Mouse (Mus musculus): Measurements from ENCODE around the gene Lamb3.
"Not testable (repeated sequence)": the region's sequence is repeated elsewhere in the genome, so short reads cannot be mapped to it uniquely, and the experiment has no call there.

The Lamb3 gene

DNA sequence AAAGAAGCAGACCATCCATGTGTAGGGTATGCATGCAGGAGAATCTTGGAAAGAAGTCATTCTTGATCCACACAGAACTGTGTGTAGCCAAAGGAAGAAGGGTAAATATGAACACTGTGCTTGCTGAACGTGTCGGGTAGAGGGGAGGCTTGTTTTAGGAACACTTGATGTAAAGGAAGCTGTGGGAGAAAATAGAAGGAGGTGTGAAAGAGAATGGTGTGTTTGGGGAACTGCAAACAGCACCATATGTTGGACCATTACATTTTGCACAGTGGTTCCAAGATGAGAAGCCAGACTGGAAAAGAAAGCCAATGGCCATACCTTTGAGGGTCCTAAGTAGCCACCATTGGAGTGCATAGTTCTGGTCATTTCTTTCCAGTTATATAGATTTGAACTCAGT is 42.5 kb downstream of the Lamb3 start:
- no peak for DNase-seq (ENCODE audit: low read depth)

- no peak for DNase-seq (ENCODE audit: low read depth)
These were observed 43.9 kb downstream of the Lamb3 start for GRCm38 (mm10) chr1:193251386-193251785.

- DNase-seq (ENCODE audit: low read depth) = no peak
These were observed 45.1 kb downstream of the Lamb3 start for GRCm38 (mm10) chr1:193252616-193253015.

GRCm38 (mm10) chr1:193253895-193254294 is 46.4 kb downstream of the Lamb3 start:
- not testable (repeated sequence) for DNase-seq (ENCODE audit: low read depth)

DNA sequence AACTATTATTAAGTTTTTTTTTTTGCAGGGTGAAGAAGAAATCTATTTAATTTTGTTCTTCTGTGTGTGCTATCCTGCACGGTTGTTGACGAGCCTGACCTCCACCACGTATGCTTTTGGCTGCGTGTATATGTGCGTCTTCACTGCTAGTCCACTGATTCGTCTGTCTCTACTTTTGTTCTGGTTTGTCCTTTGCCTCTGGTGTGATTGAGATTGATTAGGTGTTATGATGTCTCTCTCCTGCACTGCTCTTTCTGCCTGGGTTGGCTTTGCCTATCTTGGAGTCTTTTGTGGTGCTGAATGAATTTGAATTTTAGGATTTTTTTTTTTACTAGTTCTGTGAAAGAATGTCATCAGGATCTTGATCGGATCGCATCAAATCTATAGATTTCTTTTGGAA is 47.5 kb downstream of the Lamb3 start:
- no peak for DNase-seq (ENCODE audit: low read depth)

DNA sequence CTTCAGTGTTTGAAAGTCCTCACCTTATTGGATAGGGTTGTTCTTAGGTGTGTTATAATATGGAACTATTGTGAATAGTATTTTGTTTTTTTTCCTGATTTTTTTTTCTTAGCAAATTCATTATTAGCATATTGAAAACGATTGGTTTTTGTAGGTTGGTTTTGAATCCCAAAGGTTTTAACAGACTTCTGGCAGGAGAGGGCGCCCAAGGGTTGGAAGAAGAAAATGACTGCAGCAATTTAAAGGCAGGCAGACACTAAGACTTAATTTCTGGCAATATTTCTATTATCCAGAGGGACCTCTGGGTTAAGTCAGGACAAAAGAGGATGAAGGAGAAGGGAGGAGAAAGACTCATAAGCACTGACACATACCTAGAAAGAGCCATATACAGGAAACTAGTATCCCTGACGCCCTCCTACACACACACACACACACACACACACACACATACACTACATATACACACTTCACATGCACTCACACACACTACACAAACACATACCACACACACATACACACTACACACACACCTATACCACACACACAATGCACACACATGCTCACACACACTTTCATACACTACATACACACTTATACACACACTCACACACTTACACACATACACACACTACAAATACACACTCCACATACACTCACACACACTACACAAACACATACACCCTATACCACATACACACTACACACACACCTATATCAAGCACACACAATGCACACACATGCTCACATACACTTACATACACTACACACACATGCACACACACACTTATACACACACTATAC is 48.2 kb downstream of the Lamb3 start:
- peak; percentile 13 for DNase-seq (ENCODE audit: low read depth)

GRCm38 (mm10) chr1:193256289-193256577 is 48.7 kb downstream of the Lamb3 start:
- DNase-seq (ENCODE audit: low read depth) = no peak

GRCm38 (mm10) chr1:193256621-193257098 is 49.2 kb downstream of the Lamb3 start:
- no peak for DNase-seq (ENCODE audit: low read depth)

DNA sequence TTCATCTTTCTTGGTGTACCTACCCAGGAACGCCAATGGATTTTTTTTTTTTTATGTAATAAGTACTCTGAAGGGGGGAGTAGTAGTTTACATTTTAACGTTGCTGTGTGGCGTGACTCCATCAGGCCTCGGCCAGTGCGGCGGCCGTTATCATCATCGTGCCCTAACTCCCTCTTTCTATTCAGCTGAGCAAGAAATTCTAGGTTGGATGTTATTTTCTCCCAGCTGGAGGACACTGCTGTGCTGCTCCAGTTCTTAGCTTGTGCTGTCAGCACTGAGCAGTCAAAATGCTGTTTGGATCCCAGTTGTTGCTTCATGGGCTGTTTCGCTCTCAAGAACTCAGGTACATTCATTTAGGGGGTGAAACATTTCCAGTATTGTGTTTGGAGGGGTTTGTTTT is 52.1 kb downstream of the Lamb3 start:
- no peak for DNase-seq (ENCODE audit: low read depth)

- no peak for DNase-seq (ENCODE audit: low read depth)
These were observed 54.5 kb downstream of the Lamb3 start for GRCm38 (mm10) chr1:193261897-193262548.

- no peak for DNase-seq (ENCODE audit: low read depth)
These were observed 55.8 kb downstream of the Lamb3 start for GRCm38 (mm10) chr1:193263026-193263907.

DNA sequence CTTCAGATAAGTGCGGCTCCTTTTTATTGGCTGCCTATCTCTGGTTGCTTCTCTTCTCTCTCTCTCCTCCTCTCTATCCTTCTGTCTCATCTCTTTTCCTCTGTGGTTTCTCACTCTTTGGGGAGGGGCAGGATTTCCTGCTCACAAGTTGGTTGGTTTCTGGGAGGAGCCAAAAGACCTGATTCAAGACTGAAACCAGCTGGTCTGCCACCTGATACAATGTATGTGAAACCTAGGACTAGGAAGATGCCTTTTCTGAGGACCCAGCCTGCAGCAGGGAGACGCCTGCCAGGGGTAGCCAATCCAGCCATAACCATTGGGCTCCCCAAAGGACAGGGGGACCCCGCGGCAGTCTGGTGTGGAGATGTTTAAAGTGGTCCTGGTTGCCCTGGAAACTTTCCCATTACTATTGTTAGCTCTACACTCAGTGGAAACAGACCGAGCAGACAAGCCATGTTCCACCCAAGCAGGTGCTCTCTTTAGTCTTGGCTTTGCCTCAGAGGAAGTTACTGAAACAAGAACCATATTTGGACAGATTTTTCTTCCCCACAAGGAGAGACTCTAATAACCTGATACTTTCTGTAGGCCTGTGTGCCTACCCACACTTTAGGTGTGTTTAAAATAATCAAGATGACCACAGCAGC is 56.6 kb downstream of the Lamb3 start, which contains the start of gene Hsd11b1:
Gene Hsd11b1 (minus strand): TSS at position 121 of the 644 bp plus-strand sequence.
- DNase-seq (ENCODE audit: low read depth) = no peak

- no peak for DNase-seq (ENCODE audit: low read depth)
These were observed 58.2 kb downstream of the Lamb3 start for GRCm38 (mm10) chr1:193265734-193266133.

DNA sequence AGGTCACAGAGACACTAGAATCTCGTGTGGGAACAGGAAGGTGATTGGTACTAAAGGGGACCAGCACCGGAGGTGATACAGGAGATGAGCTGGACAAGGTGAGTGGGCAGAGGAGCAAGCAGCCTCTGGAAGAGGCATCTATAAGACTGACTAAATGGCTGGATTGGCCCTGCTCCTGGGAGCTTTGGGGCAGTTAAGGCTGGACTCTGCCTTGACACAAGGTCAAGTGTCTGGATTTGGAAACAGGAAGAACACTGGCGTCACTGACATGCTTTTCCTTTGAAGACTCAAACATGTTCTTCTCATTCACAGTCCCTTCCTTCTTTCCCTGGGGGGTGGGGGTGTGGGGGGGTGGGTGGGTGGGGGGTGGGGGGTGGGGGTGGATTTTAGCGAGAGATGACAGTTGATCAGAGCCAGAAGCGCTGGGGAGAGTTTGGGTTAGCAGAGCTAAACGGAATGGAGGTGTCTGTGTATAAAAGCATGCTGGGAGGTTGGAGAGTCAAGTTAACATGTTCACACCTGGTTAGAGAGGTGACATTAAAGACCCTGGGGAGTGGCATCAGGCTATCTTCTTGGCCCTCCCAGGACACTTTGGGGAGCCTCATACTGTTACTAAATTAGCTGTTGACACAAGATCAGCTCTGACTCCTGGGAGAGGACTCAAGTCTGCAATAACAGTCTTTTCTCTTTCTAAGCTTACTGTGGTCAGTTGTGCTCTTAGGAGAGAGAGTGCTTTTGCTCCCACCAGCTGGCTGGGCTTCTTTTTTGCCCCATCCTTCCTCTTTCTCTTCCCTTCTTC is 63.7 kb downstream of the Lamb3 start:
- no peak for DNase-seq (ENCODE audit: low read depth)

GRCm38 (mm10) chr1:193272137-193272915 is 64.8 kb downstream of the Lamb3 start:
- DNase-seq (ENCODE audit: low read depth) = no peak

- no peak for DNase-seq (ENCODE audit: low read depth)
These were observed 65.6 kb downstream of the Lamb3 start, which contains the start of gene G0s2 for GRCm38 (mm10) chr1:193272916-193273601. Gene G0s2 (minus strand): TSS chr1:193273217.

- DNase-seq (ENCODE audit: low read depth) = no peak
These were observed 67.0 kb downstream of the Lamb3 start for GRCm38 (mm10) chr1:193274407-193275071.

- no peak for DNase-seq (ENCODE audit: low read depth)
These were observed 71.0 kb downstream of the Lamb3 start for GRCm38 (mm10) chr1:193278414-193279045.

- DNase-seq (ENCODE audit: low read depth) = no peak
These were observed 72.0 kb downstream of the Lamb3 start for GRCm38 (mm10) chr1:193279492-193279891.

Measured in c-Kit-positive CD71-positive TER-119-negative erythroid progenitor cells, embryonic 14.5 days (primary cell).